Comparison of ENCODE assay signal across 11 mouse cellular contexts in the genomic region with DNA sequence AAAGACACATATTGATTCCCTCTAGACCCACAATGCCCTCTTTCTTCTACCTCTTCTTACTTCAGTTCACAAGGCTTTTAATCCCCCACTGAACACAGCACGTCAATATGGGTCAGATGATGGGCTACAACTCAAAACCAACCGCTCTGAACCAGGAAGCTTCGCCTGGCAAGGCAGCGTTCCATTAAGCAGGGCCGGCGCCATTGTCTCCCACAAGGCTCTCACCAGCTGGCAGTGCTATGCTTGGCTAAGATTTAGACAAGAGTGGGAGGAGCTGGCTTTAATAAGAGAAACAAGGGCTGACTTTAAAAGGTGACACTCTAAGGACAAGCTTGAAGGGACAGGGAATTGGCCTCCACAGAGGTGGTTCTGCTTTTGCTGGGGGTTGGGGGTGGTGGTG.
A peak's percentile ranks its signal among the peaks of the same experiment; 100 is the strongest.
DNase-seq lines count a peak whose midpoint lies in the region; ATAC-seq and TF ChIP-seq lines count a peak whose summit lies in the region.
"Had no signal": no experiment of that assay in that cellular context is flagged by ENCODE, and none has a peak within 500 bp of the region (broad histone marks: within the 10 kb centered on the region; RNA-seq: fewer than 3 reads in every experiment).

No protein-coding gene starts in this region.

- TF ChIP-seq CTCF in intestine, postnatal 0 days (IDR thresholded peaks at IDR 0.05; ENCODE audit: low read depth), result no peak

- H3K27me3 ChIP-seq in embryonic facial prominence, embryonic 11.5 days (ENCODE audit: control insufficient read depth, insufficient read depth, low read length), result no peaks in the 10 kb centered on the region
- no peaks in the 10 kb centered on the region for H3K27me3 ChIP-seq in embryonic facial prominence, embryonic 10.5 days (replicated peaks; ENCODE audit: low read depth, poor library complexity, severe bottlenecking)
- H3K27me3 ChIP-seq in hindbrain, embryonic 15.5 days, result no peaks in the 10 kb centered on the region
- H3K27me3 ChIP-seq in intestine, postnatal 0 days (replicated peaks; ENCODE audit: control insufficient read depth, insufficient read depth, low read length), result no peaks in the 10 kb centered on the region
- H3K27me3 ChIP-seq: liver, embryonic 15.5 days had no signal

- H3K4me1 ChIP-seq in embryonic facial prominence, embryonic 11.5 days (ENCODE audit: control insufficient read depth, insufficient read depth, low read length), result no peaks in the 10 kb centered on the region
- H3K4me1 ChIP-seq in embryonic facial prominence, embryonic 10.5 days, result peaks cover 10% of the 10 kb centered on the region
- H3K4me1 ChIP-seq in hindbrain, embryonic 15.5 days (replicated peaks), result peaks cover 6% of the 10 kb centered on the region
- no peaks in the 10 kb centered on the region for H3K4me1 ChIP-seq in intestine, postnatal 0 days (replicated peaks; ENCODE audit: control insufficient read depth, insufficient read depth, low read length)
- H3K4me1 ChIP-seq: liver, embryonic 15.5 days had no signal

- no peak overlapping the region for H3K9ac ChIP-seq in embryonic facial prominence, embryonic 11.5 days (replicated peaks; ENCODE audit: low read length)
- no peak overlapping the region for H3K9ac ChIP-seq in hindbrain, embryonic 15.5 days
- no peak overlapping the region for H3K9ac ChIP-seq in intestine, postnatal 0 days (ENCODE audit: low read depth, low read length)
- H3K9ac ChIP-seq: liver, embryonic 15.5 days had no signal

- no peak overlapping the region for H3K4me2 ChIP-seq in embryonic facial prominence, embryonic 11.5 days (ENCODE audit: low read depth, low read length)
- H3K4me2 ChIP-seq in hindbrain, embryonic 15.5 days, result no peak overlapping the region
- H3K4me2 ChIP-seq in intestine, postnatal 0 days (replicated peaks; ENCODE audit: low read depth), result no peak overlapping the region
- H3K4me2 ChIP-seq: liver, embryonic 15.5 days had no signal

- no peak for ATAC-seq in embryonic facial prominence, embryonic 11.5 days (replicated peaks; ENCODE audit: insufficient number of reproducible peaks, low FRiP score, low TSS enrichment, low read depth)
- peak; percentile 42; the same call in 1 of the 2 replicates for ATAC-seq in hindbrain, embryonic 15.5 days (ENCODE audit: low FRiP score, low read depth)
- ATAC-seq in intestine, postnatal 0 days, result no peak

- 58% methylated on average over 6 of the region's 6 CpGs for WGBS in embryonic facial prominence, embryonic 11.5 days
- WGBS in embryonic facial prominence, embryonic 10.5 days, result 55% methylated on average over 6 of the region's 6 CpGs
- WGBS in hindbrain, embryonic 15.5 days, result 31% methylated on average over 6 of the region's 6 CpGs
- WGBS in intestine, postnatal 0 days, result 76% methylated on average over 6 of the region's 6 CpGs

- H3K9me3 ChIP-seq in embryonic facial prominence, embryonic 11.5 days (replicated peaks; ENCODE audit: control insufficient read depth, low read length), result no peaks in the 10 kb centered on the region
- H3K9me3 ChIP-seq in embryonic facial prominence, embryonic 10.5 days, result no peaks in the 10 kb centered on the region
- no peaks in the 10 kb centered on the region for H3K9me3 ChIP-seq in hindbrain, embryonic 15.5 days
- no peaks in the 10 kb centered on the region for H3K9me3 ChIP-seq in intestine, postnatal 0 days (ENCODE audit: control insufficient read depth)
- H3K9me3 ChIP-seq: liver, embryonic 15.5 days had no signal

- peak; percentile 12 for DNase-seq in embryonic facial prominence, embryonic 11.5 days (ENCODE audit: low spot score)
- DNase-seq in embryonic facial prominence, embryonic 10.5 days (ENCODE audit: low spot score), result no peak
- DNase-seq in ovary, adult 18-20 months (ENCODE audit: low spot score), result peak; percentile 9
- no peak for DNase-seq in ovary, postnatal 10 days (ENCODE audit: low spot score)
- no peak for DNase-seq in testis, postnatal 10 days (ENCODE audit: low spot score)
- no peak for DNase-seq in adrenal gland, postnatal 36 days
- DNase-seq: B cell, adult 2 months; spleen, adult 18-20 months had no signal

- H3K36me3 ChIP-seq in embryonic facial prominence, embryonic 11.5 days (replicated peaks; ENCODE audit: control insufficient read depth, insufficient read depth, low read depth, low read length), result no peaks in the 10 kb centered on the region
- H3K36me3 ChIP-seq in embryonic facial prominence, embryonic 10.5 days (replicated peaks), result no peaks in the 10 kb centered on the region
- H3K36me3 ChIP-seq in hindbrain, embryonic 15.5 days, result no peaks in the 10 kb centered on the region
- H3K36me3 ChIP-seq in intestine, postnatal 0 days (ENCODE audit: control insufficient read depth, insufficient read depth), result no peaks in the 10 kb centered on the region
- H3K36me3 ChIP-seq: liver, embryonic 15.5 days had no signal

- no peak overlapping the region for H3K27ac ChIP-seq in embryonic facial prominence, embryonic 11.5 days (replicated peaks; ENCODE audit: low read depth, low read length)
- no peak overlapping the region for H3K27ac ChIP-seq in embryonic facial prominence, embryonic 10.5 days (replicated peaks)
- H3K27ac ChIP-seq in hindbrain, embryonic 15.5 days (replicated peaks), result no peak overlapping the region
- no peak overlapping the region for H3K27ac ChIP-seq in intestine, postnatal 0 days (ENCODE audit: low read depth, low read length)
- H3K27ac ChIP-seq: liver, embryonic 15.5 days had no signal

- no peak overlapping the region for H3K4me3 ChIP-seq in embryonic facial prominence, embryonic 11.5 days (ENCODE audit: low read depth, low read length)
- H3K4me3 ChIP-seq in embryonic facial prominence, embryonic 10.5 days, result no peak overlapping the region
- H3K4me3 ChIP-seq in hindbrain, embryonic 15.5 days, result no peak overlapping the region
- H3K4me3 ChIP-seq in intestine, postnatal 0 days (ENCODE audit: low read depth, low read length), result no peak overlapping the region
- H3K4me3 ChIP-seq: liver, embryonic 15.5 days had no signal

Comparison
In these comparisons a context has a peak if more than half of its experiments do, and no peak if none do; other contexts are left out.
1. DNase-seq: peak in embryonic facial prominence, embryonic 11.5 days (single experiment) and ovary, adult 18-20 months (single experiment); none in embryonic facial prominence, embryonic 10.5 days (single experiment), ovary, postnatal 10 days (single experiment), testis, postnatal 10 days (single experiment) and adrenal gland, postnatal 36 days (0 of 2).